Comparison of ENCODE assay signal across 8 mouse cellular contexts in the genomic region with DNA sequence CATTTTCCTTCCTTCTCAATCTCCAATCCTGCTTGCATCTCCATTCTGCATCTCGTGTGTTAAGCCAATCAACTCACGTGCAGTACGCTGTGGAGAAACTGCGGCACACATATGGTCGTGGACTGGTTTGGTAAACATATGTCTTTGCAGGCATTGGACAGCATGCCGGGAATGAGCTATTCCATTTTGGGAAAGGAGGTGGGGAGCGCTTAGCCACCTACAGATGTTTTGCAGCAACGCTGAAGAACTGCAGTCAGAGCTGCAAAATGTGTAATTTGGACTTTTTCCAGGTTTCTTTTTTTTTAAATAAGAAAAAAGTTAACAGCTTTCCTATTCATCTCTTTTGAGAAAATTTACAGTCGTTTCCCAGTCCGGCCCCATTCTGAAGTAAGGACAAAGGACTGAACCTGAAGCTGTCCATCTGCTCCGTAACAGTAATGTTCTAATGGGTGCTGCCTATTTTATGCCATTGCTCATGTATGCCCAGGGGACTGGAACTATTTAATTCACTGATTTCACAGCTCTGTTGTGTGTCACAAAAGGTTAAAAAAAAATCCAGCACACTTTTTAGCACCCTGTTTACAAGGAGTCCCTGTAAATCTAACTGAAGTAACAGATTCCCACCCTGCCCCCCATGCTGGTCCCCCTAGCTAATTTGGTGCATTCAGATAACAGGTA.
A peak's percentile ranks its signal among the peaks of the same experiment; 100 is the strongest.
DNase-seq lines count a peak whose midpoint lies in the region; ATAC-seq lines count a peak whose summit lies in the region.

No protein-coding gene starts in this region.

- intact Hi-C loops in gastrocnemius, postnatal 36 days (cut with DNase I), result no loop called here

- H3K4me3 ChIP-seq in hindbrain, embryonic 16.5 days (ENCODE audit: low read length), result peak overlapping the region; percentile 28
- peak overlapping the region; percentile 27 for H3K4me3 ChIP-seq in limb, embryonic 13.5 days
- H3K4me3 ChIP-seq in stomach, embryonic 15.5 days (replicated peaks), result no peak overlapping the region

- H3K4me1 ChIP-seq in hindbrain, embryonic 16.5 days (ENCODE audit: control insufficient read depth, insufficient read depth, low read depth, low read length), result peaks cover 6% of the 10 kb centered on the region
- H3K4me1 ChIP-seq in limb, embryonic 13.5 days, result peaks cover 10% of the 10 kb centered on the region
- H3K4me1 ChIP-seq in stomach, embryonic 15.5 days, result no peaks in the 10 kb centered on the region

- ATAC-seq in cerebellum, adult (ENCODE audit: insufficient number of reproducible peaks, low FRiP score, low TSS enrichment), result peak; percentile 83
- peak; percentile 91 for ATAC-seq in hindbrain, embryonic 16.5 days
- peak; percentile 87; the same call in 1 of the 2 replicates for ATAC-seq in limb, embryonic 13.5 days (ENCODE audit: low FRiP score, low read depth)
- ATAC-seq in stomach, embryonic 15.5 days (ENCODE audit: insufficient read depth, low FRiP score, low read depth), result no peak; the same call in 1 of the 2 replicates

- H3K9ac ChIP-seq in hindbrain, embryonic 16.5 days (ENCODE audit: low read depth, low read length), result peak overlapping the region; percentile 37
- 0 out of 2 replicates have a peak overlapping the region, but pooled peaks have one; percentile 1 for H3K9ac ChIP-seq in limb, embryonic 13.5 days
- H3K9ac ChIP-seq in stomach, embryonic 15.5 days, result no peak overlapping the region

- H3K36me3 ChIP-seq in hindbrain, embryonic 16.5 days (ENCODE audit: control insufficient read depth, insufficient read depth, low read length), result no peaks in the 10 kb centered on the region
- no peaks in the 10 kb centered on the region for H3K36me3 ChIP-seq in limb, embryonic 13.5 days
- no peaks in the 10 kb centered on the region for H3K36me3 ChIP-seq in stomach, embryonic 15.5 days

- H3K4me2 ChIP-seq in hindbrain, embryonic 16.5 days (ENCODE audit: low read length), result peak overlapping the region; percentile 52
- peak overlapping the region; percentile 59 for H3K4me2 ChIP-seq in limb, embryonic 13.5 days (replicated peaks)
- peak overlapping the region; percentile 39 for H3K4me2 ChIP-seq in stomach, embryonic 15.5 days

- no peaks in the 10 kb centered on the region for H3K9me3 ChIP-seq in hindbrain, embryonic 16.5 days (ENCODE audit: control insufficient read depth, low read length)
- H3K9me3 ChIP-seq in limb, embryonic 13.5 days, result no peaks in the 10 kb centered on the region
- H3K9me3 ChIP-seq in stomach, embryonic 15.5 days, result no peaks in the 10 kb centered on the region

- no peaks in the 10 kb centered on the region for H3K27me3 ChIP-seq in hindbrain, embryonic 16.5 days (replicated peaks; ENCODE audit: control insufficient read depth, insufficient read depth, low read length)
- no peaks in the 10 kb centered on the region for H3K27me3 ChIP-seq in limb, embryonic 13.5 days
- no peaks in the 10 kb centered on the region for H3K27me3 ChIP-seq in stomach, embryonic 15.5 days (replicated peaks)

- H3K27ac ChIP-seq in hindbrain, embryonic 16.5 days (ENCODE audit: low read depth, low read length), result peak overlapping the region; percentile 77
- H3K27ac ChIP-seq in limb, embryonic 13.5 days, result no peak overlapping the region
- no peak overlapping the region for H3K27ac ChIP-seq in stomach, embryonic 15.5 days

- 10% methylated on average over 11 of the region's 11 CpGs for WGBS in hindbrain, embryonic 16.5 days
- 14% methylated on average over 11 of the region's 11 CpGs for whole genome bisulfite sequencing in limb, embryonic 13.5 days
- 26% methylated on average over 11 of the region's 11 CpGs for WGBS in stomach, embryonic 15.5 days

- peak; percentile 43 for DNase-seq in embryo, embryonic 11 days
- DNase-seq in adrenal gland, adult 18-20 months (ENCODE audit: low spot score in 2 of 2), result no peak
- DNase-seq in gastrocnemius, postnatal 36 days, result no peak
- DNase-seq in gastrocnemius, postnatal 10 days, result no peak
